Mouse (Mus musculus): Measurements from ENCODE around the gene Ppm1m.

Gene Ppm1m

GRCm38 (mm10) chr9:106216971-106217370 lies 17.4 kb upstream of the Ppm1m start:
- no peak for DNase-seq

- DNase-seq = no peak
Observed at GRCm38 (mm10) chr9:106215341-106216125, 16.0 kb upstream of the Ppm1m start.

GRCm38 (mm10) chr9:106212594-106212981 lies 13.0 kb upstream of the Ppm1m start:
- no peak for DNase-seq

GRCm38 (mm10) chr9:106211680-106212593 lies 12.4 kb upstream of the Ppm1m start:
- DNase-seq = peak; percentile 92 to 94

GRCm38 (mm10) chr9:106210853-106211609 lies 11.5 kb upstream of the Ppm1m start:
- DNase-seq = no peak

- no peak for DNase-seq
Observed at GRCm38 (mm10) chr9:106209954-106210353, 10.4 kb upstream of the Ppm1m start.

- DNase-seq = no peak
Observed at GRCm38 (mm10) chr9:106208181-106208580, 8.6 kb upstream of the Ppm1m start.

- no peak for DNase-seq
Observed at GRCm38 (mm10) chr9:106206515-106206914, 7.0 kb upstream of the Ppm1m start.

GRCm38 (mm10) chr9:106205713-106206290 lies 6.3 kb upstream of the Ppm1m start:
- no peak for DNase-seq

GRCm38 (mm10) chr9:106203990-106204851 lies 4.7 kb upstream of the Ppm1m start:
- peak; percentile 80 to 84 for DNase-seq

GRCm38 (mm10) chr9:106202819-106203636 lies 3.5 kb upstream of the Ppm1m start, which contains the start of gene Twf2:
Twf2 (plus strand) TSS chr9:106203108.
- peak; percentile 93 to 94 for DNase-seq

- DNase-seq = no peak
Observed at GRCm38 (mm10) chr9:106201895-106202294, 2.3 kb upstream of the Ppm1m start.

GRCm38 (mm10) chr9:106198962-106199458 lies 536 bp downstream of the Ppm1m start:
- DNase-seq = peak; percentile 61 to 74

GRCm38 (mm10) chr9:106197732-106198131 lies 1.8 kb downstream of the Ppm1m start:
- no peak for DNase-seq

GRCm38 (mm10) chr9:106197081-106197713 lies 2.3 kb downstream of the Ppm1m start:
- no peak for DNase-seq

GRCm38 (mm10) chr9:106195693-106196092 lies 3.9 kb downstream of the Ppm1m start:
- peak; percentile 78 to 84 for DNase-seq

- peak; percentile 76 to 79 for DNase-seq
Observed at GRCm38 (mm10) chr9:106193930-106194807, 5.4 kb downstream of the Ppm1m start.

GRCm38 (mm10) chr9:106192998-106193397 lies 6.5 kb downstream of the Ppm1m start:
- no peak for DNase-seq

- DNase-seq = no peak
Observed at GRCm38 (mm10) chr9:106192024-106192423, 7.5 kb downstream of the Ppm1m start.
